Mouse (Mus musculus): Measurements from ENCODE around the gene Echdc1.
"Not testable (repeated sequence)": the region's sequence is repeated elsewhere in the genome, so short reads cannot be mapped to it uniquely, and the experiment has no call there.

Echdc1 gene

DNA sequence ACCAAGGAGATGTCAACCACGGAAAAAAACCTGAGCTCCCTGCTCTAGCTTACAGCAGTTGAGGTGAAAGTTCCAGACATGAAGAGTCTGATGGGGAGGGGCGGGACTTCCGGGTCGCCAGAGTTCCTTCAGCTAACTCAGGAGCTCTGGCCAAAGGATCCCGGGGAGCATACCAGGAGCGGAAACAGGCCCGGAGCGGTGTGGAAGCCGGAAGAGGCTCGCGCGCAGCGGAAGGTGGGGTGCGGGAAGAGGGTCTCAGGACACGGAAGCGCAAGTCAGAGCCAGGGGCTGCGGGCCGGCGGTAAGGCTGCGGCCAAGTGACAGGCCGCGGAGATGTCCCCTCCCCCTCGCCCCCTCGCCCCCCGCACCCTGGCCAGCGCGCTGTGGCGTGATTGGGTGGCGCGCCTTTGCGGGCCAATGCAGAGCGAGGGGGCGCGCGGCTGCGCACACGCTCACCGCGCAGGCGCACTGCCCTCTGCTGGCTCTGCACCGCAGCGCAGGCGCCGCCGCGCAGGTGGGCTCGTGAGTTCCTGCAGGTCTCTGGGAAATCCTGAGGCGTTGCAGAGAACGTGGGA, at the start of gene Echdc1:
TSS of gene Echdc1 (plus strand) at position 103 of the 575 bp plus-strand sequence.
- peak; percentile 90 to 91 for DNase-seq

DNA sequence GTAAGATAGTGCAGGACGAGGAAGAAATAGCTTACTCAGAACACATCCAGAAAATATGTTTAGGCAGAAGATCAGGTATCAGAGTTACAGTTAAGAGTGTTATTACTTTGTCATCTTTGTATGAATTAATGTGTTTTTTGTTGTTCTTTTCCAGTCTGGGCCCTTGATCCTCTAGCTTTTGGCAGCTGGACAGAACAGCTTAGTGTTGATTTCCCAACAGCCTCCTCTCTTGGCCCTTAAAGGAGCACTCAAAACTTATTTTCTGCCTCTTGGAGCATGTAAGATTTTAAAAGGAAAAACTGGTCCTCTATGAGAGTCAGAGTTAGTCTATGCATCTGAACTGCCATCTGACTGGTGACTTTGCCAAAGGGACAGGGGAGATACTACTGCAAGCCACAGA, 31.2 kb upstream of the Echdc1 start:
- DNase-seq: no peak

DNA sequence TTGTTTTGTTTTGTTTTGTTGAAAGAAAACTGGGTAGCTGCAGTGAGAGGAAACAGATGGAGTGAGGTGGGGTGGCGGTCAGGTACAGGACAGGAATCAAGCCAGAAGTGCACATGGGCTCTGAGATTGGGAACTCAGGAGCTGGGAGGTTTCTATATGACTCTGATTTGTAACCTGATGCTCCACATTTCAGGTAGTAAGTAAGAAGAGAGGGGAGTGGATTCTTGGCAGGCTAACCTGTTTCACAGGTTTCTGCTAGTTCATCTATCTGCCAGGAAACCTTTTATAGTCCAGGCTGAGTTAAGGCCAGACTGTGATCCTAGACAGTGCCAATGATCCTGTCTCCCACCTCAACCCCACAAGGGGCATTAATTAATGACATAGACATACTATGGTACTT, 27.2 kb upstream of the Echdc1 start:
- no peak for DNase-seq

DNA sequence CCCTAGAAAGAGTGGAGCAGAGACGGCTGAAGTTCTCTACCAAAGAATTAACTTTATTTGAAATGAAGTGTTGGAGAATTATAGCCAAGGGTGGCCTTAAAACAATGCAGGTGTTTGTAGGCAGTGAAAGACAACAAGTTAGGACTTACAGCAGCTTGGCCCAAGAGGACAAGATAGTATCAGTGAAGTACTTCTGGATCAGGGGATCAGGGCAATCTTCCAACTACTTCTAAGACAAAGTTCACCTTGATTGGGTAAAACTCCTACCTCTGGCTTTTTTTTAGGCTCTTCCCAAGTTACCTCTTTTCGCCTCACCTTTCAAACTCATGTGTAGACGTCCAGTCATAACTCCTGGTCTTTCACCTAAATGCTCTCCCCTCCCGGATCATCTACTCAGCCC, 10.7 kb upstream of the Echdc1 start:
- peak in 1 of 2 experiments; percentile 7 for DNase-seq

DNA sequence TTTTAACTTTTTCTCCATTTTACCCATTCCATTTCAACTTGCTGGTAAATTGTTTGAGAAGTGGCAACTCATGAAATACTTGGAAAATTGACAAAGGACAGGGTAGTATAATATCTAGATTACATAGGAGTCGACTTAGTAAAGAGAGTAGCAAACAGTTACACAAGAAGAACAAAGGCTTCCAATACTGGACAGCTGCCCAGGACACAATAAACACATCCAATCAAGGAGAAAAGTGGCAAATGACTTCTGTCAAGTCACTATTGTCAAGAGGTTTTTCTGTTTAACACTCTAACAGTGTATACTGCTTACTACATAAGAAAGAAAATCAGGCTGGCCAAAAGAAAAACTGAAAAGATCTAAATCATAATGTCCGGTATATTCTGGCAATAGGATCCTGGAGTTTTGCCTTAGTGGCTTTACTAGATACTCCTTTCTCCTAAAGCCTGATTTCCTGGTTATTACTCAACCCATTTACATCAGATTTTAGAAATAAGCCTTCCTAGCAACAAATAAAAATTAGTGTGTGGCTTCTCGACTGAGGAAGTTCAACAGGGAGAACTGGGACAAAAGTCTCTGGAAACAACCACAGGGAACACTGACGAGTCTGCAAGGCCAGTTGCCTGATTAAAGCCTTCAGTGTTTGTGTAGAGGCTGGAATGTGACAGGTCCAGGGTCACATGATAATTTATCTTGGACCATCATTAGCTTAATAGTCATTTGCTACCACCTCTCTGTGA, 1.3 kb upstream of the Echdc1 start:
- DNase-seq: no peak

DNA sequence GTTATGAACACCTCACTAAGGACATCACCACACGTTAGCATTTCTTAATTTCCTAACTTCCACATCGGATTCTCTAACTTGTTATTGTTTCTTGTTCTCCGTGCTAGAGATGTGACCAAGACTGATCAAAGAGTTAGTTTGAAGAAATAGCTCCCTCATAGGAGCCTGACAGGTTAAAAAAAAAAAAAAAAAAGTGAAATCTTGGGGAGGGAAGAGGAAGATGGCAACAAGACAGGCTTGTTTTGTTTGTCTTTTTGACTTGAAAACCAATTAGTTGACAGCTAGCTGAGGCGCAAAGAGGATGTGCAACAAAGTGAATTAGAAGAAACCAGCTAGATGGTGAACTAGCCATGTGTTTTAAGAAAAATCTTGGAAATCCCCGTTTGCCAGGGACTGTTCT, 939 bp downstream of the Echdc1 start:
- DNase-seq: no peak

DNA sequence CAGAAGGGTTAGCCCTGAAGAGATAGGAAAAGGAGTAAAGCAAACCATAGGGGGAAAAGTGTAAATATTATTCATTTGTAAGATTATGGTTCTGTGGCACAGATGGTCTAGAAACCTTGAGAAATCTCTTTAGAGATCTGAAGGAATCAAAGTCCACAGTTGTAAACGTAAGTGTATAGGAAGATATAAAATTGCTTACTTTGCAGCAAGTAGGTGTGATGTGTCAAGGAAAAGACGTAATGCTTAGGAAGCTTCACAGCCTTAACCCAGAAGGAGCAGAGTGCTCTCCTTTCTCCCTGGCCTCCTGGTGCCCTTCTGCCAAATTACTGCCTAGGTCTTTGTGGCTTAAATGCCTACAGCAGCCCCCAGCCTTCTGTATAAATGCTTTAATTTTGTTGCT, 11.9 kb downstream of the Echdc1 start:
- DNase-seq: no peak

DNA sequence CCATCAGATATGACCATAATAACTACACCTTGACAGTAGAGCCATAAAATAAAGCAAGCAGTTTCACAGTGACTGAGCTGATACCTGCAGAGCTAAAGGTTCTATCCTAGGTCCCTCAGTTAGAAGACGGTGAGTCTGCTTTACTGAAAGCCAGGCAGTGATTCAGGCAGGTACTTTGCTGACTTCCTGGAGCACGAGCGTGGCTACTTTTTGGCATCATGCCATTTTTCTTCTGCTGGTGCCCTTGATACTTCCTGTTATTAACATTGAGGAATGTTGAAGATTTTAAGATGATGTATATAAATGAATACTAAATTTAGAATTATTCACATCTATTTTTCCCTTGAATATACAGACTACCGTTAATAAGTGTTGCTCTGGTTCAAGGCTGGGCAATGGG, 20.9 kb downstream of the Echdc1 start:
- no peak for DNase-seq

DNA sequence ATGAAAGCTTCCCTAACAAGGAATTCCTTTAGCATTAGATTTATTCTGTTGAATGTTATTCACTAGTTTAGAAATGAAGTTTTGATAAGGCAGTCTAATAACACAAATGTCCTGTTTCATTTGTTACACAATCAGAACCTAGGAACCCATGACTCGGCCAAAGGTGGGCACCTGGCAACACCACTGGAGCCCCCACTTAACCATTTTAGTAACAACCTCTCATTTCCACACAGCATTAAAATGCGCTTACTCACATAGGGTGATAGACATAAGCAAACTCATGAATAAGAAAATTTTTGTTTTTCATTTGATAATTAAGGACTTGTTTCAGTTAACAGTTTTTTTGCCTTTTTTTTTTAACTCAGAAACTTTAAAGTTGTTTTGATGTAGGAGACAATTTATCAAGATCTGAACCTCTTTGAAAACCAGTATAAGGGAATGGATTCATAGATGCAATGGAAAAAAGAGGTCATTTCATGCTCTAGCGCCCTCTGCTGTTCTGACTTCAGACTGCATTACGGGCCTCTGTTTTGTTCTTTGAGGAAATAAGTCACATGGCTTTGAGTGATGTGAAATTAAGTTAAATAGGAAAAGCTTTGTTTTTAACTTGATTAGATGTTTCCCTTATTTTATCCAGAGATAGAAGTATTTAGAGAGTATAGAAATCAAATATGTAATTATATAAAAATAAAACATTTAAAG, 25.5 kb downstream of the Echdc1 start:
- DNase-seq: peak; percentile 18 to 75

DNA sequence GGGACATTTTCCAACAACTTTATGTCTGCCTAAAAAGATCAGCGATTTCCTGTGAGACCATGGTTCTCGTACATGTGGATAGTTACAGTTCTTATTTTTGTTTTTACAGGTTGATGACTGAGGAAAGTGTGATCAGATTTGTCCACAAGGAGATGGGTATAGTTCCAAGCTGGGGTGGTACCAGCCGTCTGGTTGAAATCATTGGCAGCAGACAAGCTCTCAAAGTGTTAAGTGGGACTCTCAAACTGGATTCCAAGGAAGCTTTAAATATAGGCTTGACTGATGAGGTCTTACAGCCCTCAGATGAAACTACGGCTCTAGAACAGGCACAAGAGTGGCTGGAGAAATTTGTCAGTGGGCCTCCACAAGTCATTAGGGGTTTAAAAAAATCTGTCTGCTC, 31.3 kb downstream of the Echdc1 start:
- no peak for DNase-seq

DNA sequence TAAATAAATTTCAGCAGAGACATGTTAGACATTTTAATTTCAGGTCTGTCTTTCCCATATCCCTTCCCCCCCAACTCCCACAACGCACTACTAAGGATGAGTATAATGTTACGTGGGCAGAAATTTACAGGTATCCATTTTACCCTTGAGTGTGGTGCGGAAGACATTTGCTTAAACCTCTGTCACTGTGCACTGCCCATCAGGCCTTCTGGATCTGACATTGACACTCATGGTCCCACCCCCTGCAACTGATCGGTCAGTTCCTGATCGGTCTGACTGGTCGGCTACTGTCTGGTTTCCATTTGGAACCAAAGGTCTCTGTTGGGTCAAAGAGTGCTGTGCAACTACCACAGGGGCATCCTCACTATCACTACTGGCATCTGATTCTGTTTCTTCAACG, 33.7 kb downstream of the Echdc1 start:
- no peak for DNase-seq

DNA sequence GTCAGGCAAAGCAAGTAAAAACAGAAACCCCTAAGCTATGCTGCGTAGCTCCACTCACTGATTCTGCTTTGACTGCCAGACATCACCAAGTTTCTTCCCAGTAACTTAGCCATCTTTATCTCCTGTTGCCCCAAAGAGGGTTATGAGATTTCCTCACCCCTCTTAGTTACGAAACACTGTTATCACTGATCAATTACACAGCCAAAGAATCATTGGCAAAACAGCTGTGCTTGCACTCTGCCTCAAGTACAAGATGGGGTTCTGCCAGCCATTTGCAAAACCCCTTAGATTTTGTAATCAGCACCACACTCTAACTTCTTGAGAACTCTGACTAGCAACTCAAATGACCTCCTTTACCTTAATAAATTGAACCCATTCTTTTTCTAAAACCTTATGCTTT, 38.5 kb downstream of the Echdc1 start:
- no peak for DNase-seq

DNA sequence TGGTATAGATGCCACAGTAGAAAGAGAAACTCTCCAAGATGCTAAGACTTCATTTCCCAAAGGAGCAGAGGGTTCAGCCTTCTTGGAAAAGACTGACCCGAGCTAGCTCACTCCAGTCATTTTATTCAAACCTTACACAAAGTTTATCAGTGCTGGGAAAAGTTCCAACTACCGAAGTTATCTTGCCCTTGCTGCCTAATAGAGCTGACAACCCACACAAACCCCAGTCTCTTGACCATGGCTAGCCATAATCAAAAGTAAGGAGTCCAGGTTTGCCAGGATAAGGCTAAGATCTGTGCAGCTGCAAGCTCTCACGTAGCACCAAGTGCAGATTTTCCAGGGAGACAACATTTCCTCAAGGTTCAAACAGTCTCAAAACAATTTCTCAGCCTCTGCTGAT, 39.6 kb downstream of the Echdc1 start:
- DNase-seq: no peak

DNA sequence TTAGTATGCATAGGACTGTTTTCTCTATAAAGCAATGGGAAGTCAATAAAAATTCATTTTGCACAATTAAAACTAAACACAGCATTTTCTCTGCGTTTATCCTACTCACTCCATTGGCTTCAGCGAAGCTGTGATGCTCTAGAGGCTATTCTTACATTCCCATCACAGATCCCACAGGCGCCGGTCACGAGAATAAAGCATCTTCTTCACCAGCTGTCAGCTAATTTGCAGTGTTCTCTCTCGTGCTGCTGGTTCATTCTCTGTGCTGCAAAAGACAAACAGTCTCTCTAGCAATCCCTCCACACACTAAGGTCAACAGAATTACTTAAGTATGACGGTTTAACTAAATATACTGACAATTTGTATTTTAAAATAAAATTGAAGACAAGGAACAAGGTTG, 41.2 kb downstream of the Echdc1 start:
- DNase-seq: no peak

DNA sequence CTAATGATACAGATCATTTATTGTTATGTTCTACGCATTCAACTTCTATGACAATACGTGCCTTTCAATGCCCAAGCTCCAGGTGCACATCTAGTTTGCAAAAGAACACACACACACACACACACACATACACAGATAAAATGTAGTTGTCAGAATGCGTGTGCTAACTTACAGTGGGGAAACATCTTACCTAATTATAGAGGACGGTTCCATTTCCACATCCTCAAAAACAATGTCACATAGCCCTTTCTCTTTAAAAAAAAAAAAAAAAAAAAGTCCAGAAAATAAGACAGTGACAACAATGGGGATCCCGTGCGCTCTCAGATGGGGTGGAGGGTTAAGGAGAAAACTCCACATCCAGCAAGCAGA, 48.1 kb downstream of the Echdc1 start:
- DNase-seq: no peak

DNA sequence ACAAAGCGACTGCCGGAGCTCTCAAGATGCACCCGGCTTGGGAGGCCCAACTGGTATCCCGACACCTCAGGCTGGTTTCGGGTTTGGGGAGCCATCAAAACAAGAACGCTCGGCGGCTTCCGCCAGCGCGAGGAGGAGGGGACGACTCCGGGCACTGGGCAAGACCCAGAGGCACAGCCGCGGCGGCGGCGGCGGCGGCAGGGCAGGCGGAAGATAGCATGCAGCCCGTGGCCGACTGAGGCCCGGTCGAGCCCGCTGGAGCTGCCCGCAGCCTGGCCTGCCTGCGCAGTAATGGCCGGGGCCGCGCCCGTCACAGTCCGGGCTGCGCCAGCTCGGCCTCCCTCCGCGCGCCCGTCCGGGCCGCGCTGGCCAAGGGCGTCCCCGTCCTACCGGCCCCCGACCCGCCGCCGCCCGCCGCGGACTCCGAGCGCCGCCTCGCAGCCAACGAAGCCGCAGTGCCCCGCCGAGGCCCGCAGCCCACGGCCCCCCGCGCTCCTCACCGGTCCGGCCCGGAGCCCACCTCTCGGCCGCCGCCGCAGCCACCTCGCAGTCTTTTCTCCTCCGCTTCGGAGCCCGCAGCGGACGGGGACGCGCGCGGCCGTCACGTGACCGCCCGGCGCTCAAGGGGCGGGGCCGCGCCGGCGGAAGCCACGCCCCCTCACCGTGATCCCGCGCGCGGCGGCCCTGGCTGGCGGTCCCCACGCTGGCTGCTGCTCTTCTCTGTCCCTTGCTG, 48.7 kb downstream of the Echdc1 start:
- DNase-seq: peak; percentile 79 to 87

DNA sequence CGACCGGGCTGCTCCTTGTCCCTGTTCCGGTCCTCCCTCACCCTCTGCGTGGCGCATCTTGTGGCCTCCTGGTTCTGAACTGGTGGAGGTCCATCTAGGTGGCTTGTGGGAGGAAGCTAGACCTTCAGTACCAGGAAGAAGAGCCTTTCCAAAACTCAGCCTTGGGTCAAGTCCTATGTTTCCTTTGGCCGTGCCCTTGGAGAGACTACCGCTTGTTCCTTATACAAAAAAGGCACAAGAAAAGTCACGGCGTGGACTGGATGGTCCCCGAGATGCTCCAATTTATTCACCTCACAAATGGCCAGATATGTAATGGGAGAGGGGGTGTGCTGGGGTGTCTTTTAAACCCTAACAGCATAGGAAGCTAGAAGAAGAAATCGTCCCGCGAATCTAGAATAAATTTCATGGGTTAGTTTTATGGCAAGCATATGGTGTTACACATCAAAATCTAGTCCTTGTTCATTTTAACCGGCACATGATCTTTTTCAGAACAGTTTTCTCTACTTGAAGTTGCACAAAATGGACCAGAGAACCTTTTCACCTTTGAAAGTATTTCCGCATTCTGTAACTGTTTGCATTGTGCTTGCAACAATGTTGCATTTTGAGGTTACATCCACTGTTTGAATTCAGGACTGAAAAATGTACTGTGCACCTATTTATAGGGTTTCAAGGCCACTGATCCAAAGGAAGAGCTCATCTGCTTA, 49.4 kb downstream of the Echdc1 start, which contains the start of gene Rnf146:
TSS of gene Rnf146 (minus strand) at position 246 of the 704 bp plus-strand sequence.
- no peak for DNase-seq

DNA sequence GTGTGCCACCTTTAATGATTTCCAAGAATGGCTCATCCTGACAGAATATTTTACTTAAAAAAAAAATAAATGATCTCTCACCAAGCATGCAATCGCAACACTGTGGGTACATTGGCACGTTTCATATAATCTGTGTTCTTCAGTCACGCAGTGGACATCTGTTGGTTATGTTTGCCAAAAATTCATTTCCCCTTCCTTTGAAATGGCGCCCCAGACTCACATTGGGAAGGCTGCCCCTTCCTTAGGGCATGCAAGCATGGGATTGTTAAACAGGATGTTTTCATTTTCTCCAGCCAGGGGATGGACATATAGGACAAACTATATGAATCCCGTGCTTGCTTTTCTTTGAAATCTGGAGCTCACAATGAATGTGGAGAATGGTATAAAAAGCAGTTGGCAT, 61.1 kb downstream of the Echdc1 start:
- DNase-seq: no peak

DNA sequence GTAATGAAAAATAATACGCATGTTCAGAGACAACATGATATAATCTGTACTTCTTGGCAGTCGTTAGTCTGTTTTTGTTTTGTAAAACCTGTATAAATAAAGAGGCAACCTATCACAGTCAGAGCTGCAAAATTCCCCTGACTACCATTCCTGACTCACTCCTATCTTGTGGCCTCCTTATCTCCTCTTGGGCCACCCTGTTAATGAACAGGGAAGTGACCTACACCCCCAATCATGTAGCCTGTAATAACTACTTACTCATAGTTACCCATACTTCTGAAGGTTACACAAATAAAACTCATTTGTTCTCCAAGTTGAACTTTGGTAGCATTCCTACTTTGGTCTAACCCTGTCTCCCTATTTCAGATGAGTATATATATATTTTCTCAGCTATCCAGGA, 68.6 kb downstream of the Echdc1 start:
- no peak for DNase-seq

DNA sequence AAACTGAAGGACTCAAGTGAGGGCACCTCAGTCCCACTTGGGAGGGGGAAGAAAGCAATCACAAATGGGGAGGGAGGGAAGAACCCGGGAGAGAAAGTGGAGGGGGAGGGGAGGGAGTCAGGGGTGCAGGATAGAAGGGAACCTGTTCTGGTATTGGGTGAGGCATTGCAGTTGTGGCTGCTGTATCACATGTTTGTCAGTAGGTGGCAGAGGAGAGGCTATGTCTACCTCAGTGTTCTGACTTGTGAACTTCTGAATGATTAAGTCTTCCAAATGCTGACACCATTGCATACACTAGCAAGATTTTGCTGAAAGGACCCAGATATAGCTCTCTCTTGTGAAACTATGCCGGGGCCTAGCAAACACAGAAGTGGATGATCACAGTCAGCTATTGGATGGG, 81.9 kb downstream of the Echdc1 start:
- DNase-seq: not testable (repeated sequence)
